Mouse (Mus musculus) lung, embryonic 16.5 days (tissue): ENCODE measurements around the gene Grem1. TPM values are rescaled to one million over a fixed set of nuclear protein-coding genes. Genes with fewer than 3 reads are reported as not detected.
A peak's percentile ranks its signal among the peaks of the same experiment; 100 is the strongest.

ENCODE experiments used
- ATAC-seq: fragments of 200-750 bp; cut with Nextera tagmentation; 2 replicates; pipeline ENCODE4 v1.8.0; 2017; ENCODE audit warnings: low read depth, mild to moderate bottlenecking, moderate library complexity
- H3K27ac ChIP-seq: fragments of 300-500 bp; sonication (generic); 2 replicates; pipeline ENCODE4 v1.5.1; 2014; ENCODE audit warnings: mild to moderate bottlenecking, control low read depth, low read length
- H3K27me3 ChIP-seq: fragments of 300-500 bp; sonication (generic); 2 replicates; pipeline ENCODE4 v1.6.1; 2014; ENCODE audit warnings: low read depth, low read length, mixed read lengths; ENCODE audit not compliant: control insufficient read depth, insufficient read depth
- H3K36me3 ChIP-seq: fragments of 300-500 bp; sonication (generic); 2 replicates; pipeline ENCODE4 v1.6.1; 2014; ENCODE audit warnings: low read length; ENCODE audit not compliant: control insufficient read depth, insufficient read depth
- H3K4me1 ChIP-seq: fragments of 300-500 bp; sonication (generic); replicated peaks from 2 replicates; pipeline ENCODE4 v1.6.1; 2014; ENCODE audit warnings: low read length, mixed read lengths; ENCODE audit not compliant: control insufficient read depth, insufficient read depth
- H3K4me2 ChIP-seq: fragments of 300-500 bp; sonication (generic); 2 replicates; pipeline ENCODE4 v1.6.1; 2014; ENCODE audit warnings: low read depth, low read length, control low read depth
- H3K4me3 ChIP-seq: fragments of 300-500 bp; sonication (generic); 2 replicates; pipeline ENCODE4 v1.5.1; 2014; ENCODE audit warnings: mild to moderate bottlenecking, low read length, control low read depth
- H3K9ac ChIP-seq: fragments of 300-500 bp; sonication (generic); 2 replicates; pipeline ENCODE4 v1.6.1; 2014; ENCODE audit warnings: low read length, control low read depth
- H3K9me3 ChIP-seq: fragments of 300-500 bp; sonication (generic); 2 replicates; pipeline ENCODE4 v1.6.1; 2016; ENCODE audit warnings: low read length; ENCODE audit not compliant: control insufficient read depth
- WGBS: fragments of 180-500 bp; shearing (Covaris S2); extraction: QIAGEN DNeasy Blood & Tissue Kit; methylation state at CpG from one replicate; pipeline ENCODE4 v1.1.7; 2014; 5-methylcytosine and 5-hydroxymethylcytosine counted together
- polyA plus RNA-seq: library from polyadenylated mRNA; unstranded; fragments of >200 nt; fragmentation: Nextera tagmentation; extraction: Ambion mirVana; gene quantifications from 2 replicates; pipeline ENCODE4 v1.2.1, GENCODE M21; 2015

Gene Grem1
- 0.11 and 0.15 TPM in 2 replicates for polyA plus RNA-seq

- H3K9ac ChIP-seq, result peak within 1 kb of the TSS; percentile 14; the same call in 1 of the 2 replicates
- H3K4me2 ChIP-seq, result peak within 1 kb of the TSS; percentile 74
- ATAC-seq, result peak; percentile 46; the same call in 1 of the 2 replicates
- no peak within 1 kb of the TSS for H3K27ac ChIP-seq
- no peaks in the 10 kb centered on the region for H3K36me3 ChIP-seq
- no peaks in the 10 kb centered on the region for H3K9me3 ChIP-seq
- peaks cover 12% of the 10 kb centered on the region for H3K4me1 ChIP-seq
- peaks cover 44% of the 10 kb centered on the region for H3K27me3 ChIP-seq
- WGBS, result 1% methylated on average over 63 of the region's 64 CpGs
- H3K4me3 ChIP-seq, result peak within 1 kb of the TSS; percentile 47
Observed at GRCm38 (mm10) chr2:113758311-113759161, at the start of gene Grem1. Gene Grem1, minus strand, starts transcription at chr2:113758646.

- H3K36me3 ChIP-seq, result no peaks in the 10 kb centered on the region
- WGBS, result 17% methylated on average over 9 of the region's 9 CpGs
- no peak overlapping the region for H3K27ac ChIP-seq
- no peak overlapping the region for H3K4me2 ChIP-seq
- no peak overlapping the region for H3K9ac ChIP-seq
- H3K27me3 ChIP-seq, result no peaks in the 10 kb centered on the region
- no peak for ATAC-seq
- no peaks in the 10 kb centered on the region for H3K9me3 ChIP-seq
- no peaks in the 10 kb centered on the region for H3K4me1 ChIP-seq
- no peak overlapping the region for H3K4me3 ChIP-seq
Observed at GRCm38 (mm10) chr2:113807640-113808039, 49.2 kb upstream of the Grem1 start.

GRCm38 (mm10) chr2:113806851-113807577 is 48.6 kb upstream of the Grem1 start:
- H3K27me3 ChIP-seq, result no peaks in the 10 kb centered on the region
- H3K36me3 ChIP-seq, result no peaks in the 10 kb centered on the region
- H3K9ac ChIP-seq, result no peak overlapping the region
- H3K27ac ChIP-seq, result no peak overlapping the region
- no peak for ATAC-seq
- no peaks in the 10 kb centered on the region for H3K4me1 ChIP-seq
- no peak overlapping the region for H3K4me3 ChIP-seq
- WGBS, result 70% methylated on average over 10 of the region's 10 CpGs
- no peaks in the 10 kb centered on the region for H3K9me3 ChIP-seq
- no peak overlapping the region for H3K4me2 ChIP-seq

- Histone ChIP-seq H3K27me3 (no peaks in the 10 kb centered on the region), H3K36me3 (no peaks in the 10 kb centered on the region), H3K4me3 (no peak overlapping the region), H3K27ac (no peak overlapping the region), H3K9me3 (no peaks in the 10 kb centered on the region), H3K4me1 (no peaks in the 10 kb centered on the region), H3K9ac (no peak overlapping the region), H3K4me2 (no peak overlapping the region)
- 82% methylated on average over 4 of the region's 4 CpGs for WGBS
- ATAC-seq, result no peak
Observed at GRCm38 (mm10) chr2:113805765-113806164, 47.3 kb upstream of the Grem1 start.

GRCm38 (mm10) chr2:113803753-113804152 is 45.3 kb upstream of the Grem1 start:
- WGBS, result 28% methylated on average over 1 of the region's 1 CpGs
- ATAC-seq, result no peak
- H3K9ac ChIP-seq, result no peak overlapping the region
- no peaks in the 10 kb centered on the region for H3K9me3 ChIP-seq
- no peak overlapping the region for H3K27ac ChIP-seq
- H3K4me3 ChIP-seq, result no peak overlapping the region
- H3K4me1 ChIP-seq, result no peaks in the 10 kb centered on the region
- no peaks in the 10 kb centered on the region for H3K27me3 ChIP-seq
- H3K4me2 ChIP-seq, result no peak overlapping the region
- H3K36me3 ChIP-seq, result no peaks in the 10 kb centered on the region

- 66% methylated on average over 5 of the region's 5 CpGs for WGBS
Observed at GRCm38 (mm10) chr2:113800846-113801245, 42.4 kb upstream of the Grem1 start.

GRCm38 (mm10) chr2:113798605-113799004 is 40.2 kb upstream of the Grem1 start:
- H3K27me3 ChIP-seq, result no peaks in the 10 kb centered on the region
- no peak overlapping the region for H3K9ac ChIP-seq
- no peaks in the 10 kb centered on the region for H3K9me3 ChIP-seq
- H3K4me3 ChIP-seq, result no peak overlapping the region
- no peak overlapping the region for H3K4me2 ChIP-seq
- WGBS, result 66% methylated on average over 13 of the region's 13 CpGs
- no peaks in the 10 kb centered on the region for H3K36me3 ChIP-seq
- H3K27ac ChIP-seq, result no peak overlapping the region
- no peaks in the 10 kb centered on the region for H3K4me1 ChIP-seq
- no peak for ATAC-seq

More at GRCm38 (mm10) chr2:113800846-113801245, 42.4 kb upstream of the Grem1 start:
- Histone ChIP-seq H3K36me3 (no peaks in the 10 kb centered on the region), H3K27me3 (no peaks in the 10 kb centered on the region), H3K9me3 (no peaks in the 10 kb centered on the region), H3K27ac (no peak overlapping the region), H3K4me2 (no peak overlapping the region), H3K4me1 (no peaks in the 10 kb centered on the region), H3K9ac (no peak overlapping the region), H3K4me3 (no peak overlapping the region)
- ATAC-seq, result no peak

- Histone ChIP-seq H3K9me3 (no peaks in the 10 kb centered on the region), H3K4me3 (no peak overlapping the region), H3K27me3 (no peaks in the 10 kb centered on the region), H3K9ac (no peak overlapping the region), H3K36me3 (no peaks in the 10 kb centered on the region), H3K4me1 (no peaks in the 10 kb centered on the region), H3K27ac (no peak overlapping the region), H3K4me2 (no peak overlapping the region)
- WGBS, result 60% methylated on average over 4 of the region's 4 CpGs
- ATAC-seq, result no peak
Observed at GRCm38 (mm10) chr2:113795186-113795585, 36.7 kb upstream of the Grem1 start.

GRCm38 (mm10) chr2:113793521-113793920 is 35.1 kb upstream of the Grem1 start:
- 85% methylated on average over 3 of the region's 3 CpGs for WGBS
- Histone ChIP-seq H3K9me3 (no peaks in the 10 kb centered on the region), H3K27ac (no peak overlapping the region), H3K4me1 (no peaks in the 10 kb centered on the region), H3K4me2 (no peak overlapping the region), H3K36me3 (no peaks in the 10 kb centered on the region), H3K27me3 (no peaks in the 10 kb centered on the region), H3K4me3 (no peak overlapping the region), H3K9ac (no peak overlapping the region)
- ATAC-seq, result no peak
